Mouse (Mus musculus) retina, postnatal 1 day (tissue): ENCODE measurements around the gene Cox4i2.
A peak's percentile ranks its signal among the peaks of the same experiment; 100 is the strongest.

ENCODE experiments used
- DNase-seq: peaks from one replicate; pipeline ENCODE4 v3.0.0-alpha.2; 2012

Gene Cox4i2

GRCm38 (mm10) chr2:152736090-152736601, 17.8 kb upstream of the Cox4i2 start, which contains the start of gene Id1:
TSS of gene Id1 (plus strand) at chr2:152736251.
- peak; percentile 97 for DNase-seq

- peak; percentile 59 for DNase-seq
These were observed 17.2 kb upstream of the Cox4i2 start for GRCm38 (mm10) chr2:152736748-152737147.

GRCm38 (mm10) chr2:152737306-152738221, 16.4 kb upstream of the Cox4i2 start:
- DNase-seq: peak; percentile 48

DNA sequence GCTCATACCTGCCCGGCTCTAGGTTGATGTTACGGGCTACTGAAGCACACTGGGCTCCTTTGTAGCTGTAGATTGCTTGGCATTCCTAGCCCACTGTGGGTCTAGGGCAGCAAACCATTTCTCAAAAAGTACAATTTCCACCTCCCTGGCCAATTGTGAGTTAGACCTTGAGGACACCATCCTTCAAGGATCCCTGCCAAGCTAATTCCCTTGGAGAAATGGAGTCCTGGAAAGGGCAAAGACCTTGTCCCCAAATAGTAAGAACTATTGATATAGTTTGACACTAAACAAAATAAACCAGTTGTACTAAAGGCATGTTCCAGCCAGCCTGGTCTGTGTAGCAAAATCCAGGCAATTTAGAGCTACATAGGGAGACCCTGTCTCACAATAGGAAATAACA, 15.6 kb upstream of the Cox4i2 start:
- peak; percentile 23 for DNase-seq

DNA sequence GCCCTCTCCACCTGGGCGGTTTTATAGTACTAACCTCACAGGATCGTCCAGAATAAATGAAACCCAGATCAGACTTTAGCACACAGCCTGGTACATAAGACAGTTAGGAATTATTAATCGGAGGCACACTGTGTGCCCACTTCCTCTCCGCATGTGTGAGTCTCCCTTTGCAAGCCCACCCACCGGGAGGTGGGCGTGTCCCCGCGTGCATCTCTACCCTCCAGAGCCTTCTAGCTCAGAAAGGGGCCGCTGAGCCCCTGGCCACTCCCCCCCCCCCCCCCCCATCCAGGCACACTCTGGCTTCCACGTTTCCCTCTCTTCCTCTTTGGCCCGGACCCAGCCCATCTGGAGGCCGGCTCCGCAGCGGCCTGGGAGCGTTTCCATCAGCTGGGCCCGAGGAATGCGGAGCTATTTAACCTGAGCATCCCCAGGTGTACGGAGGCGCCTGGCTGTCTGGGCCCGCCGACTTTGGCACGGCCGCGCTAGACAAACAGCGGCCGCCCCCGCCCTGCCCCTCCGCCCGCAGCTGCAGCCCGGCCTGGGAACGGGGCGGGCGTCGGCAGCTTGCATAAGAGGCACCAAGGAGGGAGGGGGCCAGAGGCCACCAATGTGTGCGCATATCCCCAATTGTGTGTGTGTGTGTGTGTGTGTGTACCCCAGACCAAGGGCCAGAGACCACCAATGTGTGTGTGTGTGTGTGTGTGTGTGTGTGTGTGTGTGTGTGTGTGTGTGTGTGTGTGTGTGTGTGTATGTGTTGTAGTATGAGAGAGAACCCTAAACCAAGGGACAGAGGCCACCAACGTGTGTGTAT, 14.7 kb upstream of the Cox4i2 start:
- DNase-seq: peak; percentile 89

- no peak for DNase-seq
These were observed 14.1 kb upstream of the Cox4i2 start for GRCm38 (mm10) chr2:152739842-152740260.

DNA sequence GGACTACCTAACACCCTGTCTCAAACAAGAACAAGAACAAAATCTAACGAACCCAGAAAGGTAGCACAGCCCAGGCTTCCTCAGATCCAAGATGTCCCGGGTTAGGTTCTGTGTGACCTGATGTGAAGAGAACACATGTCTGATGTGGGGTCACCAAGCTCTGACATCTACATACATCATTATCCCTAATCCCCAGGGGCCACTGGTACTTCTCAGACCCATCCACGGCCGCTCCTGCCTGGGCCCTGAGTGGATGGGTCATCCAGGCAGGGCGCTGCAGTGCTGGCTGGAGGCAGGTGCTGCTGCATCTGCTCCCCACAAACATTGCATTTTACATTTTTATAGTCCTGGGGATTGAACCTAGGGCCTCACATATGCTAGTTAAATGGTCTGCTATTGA, 13.5 kb upstream of the Cox4i2 start:
- DNase-seq: no peak

DNA sequence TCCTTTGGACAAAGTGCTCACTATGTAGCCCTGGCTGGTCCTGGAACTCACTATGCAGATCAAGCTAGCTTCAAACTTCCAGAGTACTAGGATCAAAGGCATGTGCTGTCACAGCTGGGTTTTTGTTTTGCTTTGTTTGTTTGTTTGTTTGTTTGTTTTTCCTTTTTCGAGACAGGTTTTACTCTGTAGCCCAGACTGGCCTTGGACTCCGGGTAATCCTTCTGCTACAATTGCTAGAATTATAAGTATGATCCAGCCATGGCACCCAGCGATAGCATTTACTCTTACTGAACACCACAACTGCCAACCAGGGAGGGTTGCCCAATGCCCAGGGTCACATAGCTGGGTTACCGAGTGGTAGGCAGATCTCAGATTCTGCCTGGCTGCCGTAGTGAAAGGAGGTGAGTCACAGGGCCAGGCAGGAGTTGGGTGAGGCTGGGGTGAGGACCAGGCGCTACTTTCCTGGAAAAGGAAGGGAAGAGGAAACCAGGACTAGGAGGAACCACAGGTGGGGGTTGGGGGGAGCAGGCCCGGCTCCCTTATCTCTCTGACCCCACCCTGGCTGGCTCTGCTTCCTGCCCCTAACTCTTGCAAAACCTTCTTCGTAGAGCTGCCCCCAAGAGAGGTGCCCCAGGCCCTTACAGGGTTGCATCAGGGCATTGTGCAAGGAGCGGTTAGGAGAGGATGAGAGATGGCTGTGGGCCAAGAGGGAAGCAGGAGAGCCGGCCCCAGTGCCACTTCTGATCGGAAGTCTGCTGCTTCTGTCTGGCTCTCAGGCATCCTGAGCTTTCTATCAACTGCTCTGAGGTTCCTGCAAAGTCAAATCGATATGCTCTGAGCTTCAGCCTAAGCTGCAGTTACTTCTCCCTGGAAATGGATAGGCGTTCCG, 12.6 kb upstream of the Cox4i2 start:
- DNase-seq: peak; percentile 90

- peak; percentile 85 for DNase-seq
These were observed 11.5 kb upstream of the Cox4i2 start for GRCm38 (mm10) chr2:152742435-152742834.

DNA sequence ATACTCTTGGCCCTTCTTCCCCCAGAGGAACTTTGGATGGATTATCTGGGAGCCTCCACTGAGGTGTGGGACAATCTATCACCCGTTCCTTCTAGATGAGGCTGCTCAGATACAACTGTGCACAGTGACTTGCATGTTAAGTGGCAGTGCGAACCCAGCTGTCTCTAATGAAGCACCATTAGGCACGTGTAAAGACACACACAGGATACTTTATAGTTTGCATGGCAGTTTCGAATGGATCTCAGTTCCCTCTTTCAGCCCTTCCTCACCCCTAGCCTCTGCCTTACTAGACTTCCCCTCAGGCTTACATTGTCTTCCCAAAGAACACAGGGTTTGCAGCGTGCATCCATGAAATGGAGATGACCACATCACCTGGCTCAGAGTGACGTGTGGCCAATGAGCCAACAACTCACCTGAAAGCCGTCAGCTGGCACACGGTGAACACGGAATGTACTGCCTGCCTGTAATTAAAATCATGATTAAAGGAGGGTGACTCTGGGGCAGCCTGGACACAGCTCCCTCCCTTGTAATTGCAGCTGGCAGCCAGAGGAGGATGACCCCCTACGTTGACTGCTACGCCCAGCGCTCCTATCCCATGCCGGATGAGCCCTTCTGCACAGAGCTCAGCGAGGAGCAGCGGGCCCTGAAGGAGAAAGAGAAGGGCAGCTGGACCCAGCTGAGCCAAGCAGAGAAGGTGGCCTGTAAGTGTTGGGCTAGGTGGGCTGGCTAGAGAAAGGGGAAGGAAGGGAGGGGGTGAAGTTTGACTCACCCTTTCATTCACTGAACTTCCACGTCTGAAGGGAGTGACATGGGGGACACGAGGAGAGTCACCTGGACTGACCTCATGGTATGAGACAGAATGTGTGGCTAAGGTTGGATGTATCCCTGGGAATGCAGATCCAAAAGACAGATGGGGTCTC, 2.8 kb downstream of the Cox4i2 start:
- DNase-seq: no peak

DNA sequence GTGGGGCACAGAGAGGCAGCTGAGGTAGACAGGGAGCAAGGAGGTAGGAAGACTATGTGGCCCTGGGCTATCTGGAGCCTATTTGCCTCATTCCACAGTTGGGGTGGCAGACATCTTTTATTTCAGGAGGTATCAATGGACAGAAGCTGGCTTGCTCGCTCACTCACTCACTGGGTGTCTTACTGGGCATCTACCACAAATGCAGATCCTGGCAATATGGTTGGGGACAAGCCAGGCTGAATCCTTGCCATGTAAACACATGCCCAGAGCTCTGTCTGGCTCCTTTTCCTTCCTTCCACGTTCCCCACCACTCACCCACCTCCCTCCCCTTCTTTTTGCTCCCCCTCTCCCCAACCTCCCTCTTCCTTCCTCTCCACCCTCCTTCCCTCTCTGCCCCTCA, 3.5 kb downstream of the Cox4i2 start:
- DNase-seq: no peak

- DNase-seq: no peak
These were observed 4.4 kb downstream of the Cox4i2 start for GRCm38 (mm10) chr2:152758351-152758750.

- DNase-seq: no peak
These were observed 9.3 kb downstream of the Cox4i2 start for GRCm38 (mm10) chr2:152763310-152763709.

DNA sequence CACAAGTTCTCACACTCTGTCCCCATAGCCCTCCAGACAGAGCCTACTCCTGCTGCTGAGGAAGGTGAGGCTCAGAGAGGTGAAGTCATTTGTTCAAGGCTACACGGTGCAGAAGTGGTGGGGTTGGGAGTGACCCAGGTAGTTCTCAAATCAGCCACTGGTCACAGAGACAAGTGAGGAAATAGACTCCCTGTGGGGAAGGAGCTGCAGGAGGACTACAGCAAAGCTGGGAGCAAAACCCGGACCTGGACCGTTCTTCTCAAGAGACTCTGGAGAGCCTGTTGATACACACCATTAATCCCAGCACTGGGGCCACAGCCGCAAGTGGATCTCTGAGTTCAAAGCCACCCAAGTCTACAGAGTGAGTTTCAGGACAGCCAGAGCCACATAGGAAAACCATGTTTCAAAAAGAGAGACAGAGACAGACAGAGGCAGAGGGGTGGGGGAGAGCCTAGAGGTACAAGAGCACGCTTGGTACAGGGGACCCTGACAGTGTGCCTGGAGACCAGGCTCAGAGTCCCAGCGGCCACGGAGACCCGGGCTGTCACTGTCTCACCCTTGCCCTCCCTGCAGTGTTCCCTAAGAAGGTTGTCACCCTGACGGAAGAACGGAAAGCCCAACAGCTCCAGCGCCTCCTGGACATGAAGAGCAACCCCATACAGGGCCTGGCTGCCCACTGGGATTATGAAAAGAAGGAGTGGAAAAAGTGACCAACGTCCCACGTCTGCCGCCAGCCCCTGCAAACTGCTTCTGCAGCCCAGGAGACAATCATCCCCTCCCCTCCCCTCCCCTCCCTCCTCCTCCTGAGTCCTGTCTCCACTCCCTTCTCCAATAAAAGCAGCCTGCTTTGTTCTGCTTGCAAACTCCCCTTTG, 10.4 kb downstream of the Cox4i2 start:
- peak; percentile 68 for DNase-seq

DNA sequence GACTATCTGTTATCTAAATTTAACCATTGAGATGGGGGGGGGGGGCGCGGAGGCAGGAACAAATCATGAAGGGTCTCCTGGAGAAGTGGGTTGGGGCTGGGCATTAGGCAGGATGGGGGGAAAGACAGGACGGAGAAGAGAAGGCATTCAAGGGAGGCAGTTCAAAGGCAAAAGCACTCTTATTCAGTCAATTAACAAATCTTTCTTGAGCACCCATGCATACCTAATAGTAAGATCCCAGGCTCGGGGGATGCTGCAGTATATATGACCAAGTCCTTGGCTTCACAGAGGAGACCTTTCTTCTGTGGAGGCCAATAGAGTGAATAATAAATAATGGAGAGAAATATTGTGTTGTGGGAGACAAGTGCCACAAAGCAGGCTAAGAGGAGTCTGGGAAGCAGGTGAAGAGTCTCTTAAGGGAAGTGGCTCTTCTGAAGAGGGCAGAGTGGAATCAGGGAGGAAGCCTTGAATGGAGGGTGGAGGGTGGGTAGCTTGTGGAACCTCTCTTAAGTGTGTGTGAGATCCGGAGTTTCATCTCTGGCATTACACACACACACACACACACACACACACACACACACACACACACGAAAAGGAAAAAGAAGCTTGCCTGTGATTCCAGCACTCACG, 11.2 kb downstream of the Cox4i2 start:
- no peak for DNase-seq

GRCm38 (mm10) chr2:152766387-152767123, 12.6 kb downstream of the Cox4i2 start:
- DNase-seq: peak; percentile 93

DNA sequence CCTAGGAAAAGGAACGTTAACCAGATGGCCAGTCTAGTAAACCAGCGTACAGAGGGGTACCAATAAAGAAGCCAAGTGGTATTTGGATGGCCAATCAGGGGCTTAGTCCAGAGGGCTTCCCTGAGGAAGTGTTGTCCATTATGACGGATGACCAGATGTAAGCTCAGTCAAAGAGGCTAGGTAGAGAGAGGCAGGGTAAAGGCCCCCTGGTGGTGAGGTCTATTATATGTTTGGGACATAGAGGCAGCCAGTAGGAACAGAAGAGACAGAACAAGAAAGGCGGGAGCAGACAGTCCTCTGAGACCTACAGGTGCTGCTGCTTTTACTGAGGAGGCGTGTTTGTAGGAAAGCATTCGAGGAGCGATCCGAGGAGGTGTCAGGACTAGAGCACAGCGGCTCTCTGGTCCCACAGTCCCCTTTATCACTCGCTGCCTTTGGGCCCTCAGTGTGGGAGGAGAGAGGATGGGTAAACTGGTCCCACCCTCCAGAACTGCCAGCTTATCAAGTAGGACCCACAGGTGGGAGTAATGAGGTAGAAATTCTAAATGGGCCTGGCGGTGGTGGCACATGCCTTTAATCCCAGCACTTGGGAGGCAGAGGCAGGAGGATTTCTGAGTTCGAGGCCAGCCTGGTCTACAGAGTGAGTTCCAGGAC, 13.8 kb downstream of the Cox4i2 start:
- DNase-seq: peak; percentile 75

GRCm38 (mm10) chr2:152769677-152770076, 15.7 kb downstream of the Cox4i2 start:
- DNase-seq: no peak
